Mouse (Mus musculus) C2C12 (cell line): ENCODE results near the gene Nkd1.

ENCODE experiments used
- CEBPB ChIP-seq: IDR thresholded peaks from one replicate; pipeline ENCODE4 v1.6.1; 2011; ENCODE audit warnings: low read depth, mild to moderate bottlenecking, control low read depth, moderate library complexity
- CTCF ChIP-seq: IDR thresholded peaks from one replicate; pipeline ENCODE4 v1.5.1; 2011; ENCODE audit not compliant: control insufficient read depth, insufficient read depth, insufficient read length
- MYOG ChIP-seq: IDR thresholded peaks from one replicate; pipeline ENCODE4 v1.6.1; 2011; ENCODE audit not compliant: control insufficient read depth, insufficient read length; ENCODE audit errors: extremely low read depth

GRCm38 (mm10) chr8:88590226-88590625 lies 69.1 kb downstream of the Nkd1 start:
- TF ChIP-seq CTCF (no peak), CEBPB (no peak), MYOG (no peak)
